Mouse (Mus musculus) lung, postnatal 0 days (tissue): ENCODE results near the gene Fgf11.

Source experiments
- CTCF ChIP-seq: IDR thresholded peaks from 2 replicates; pipeline ENCODE4 v1.5.1; 2016; ENCODE audit warnings: antibody characterized with exemption, mild to moderate bottlenecking
- EP300 ChIP-seq: IDR thresholded peaks from 2 replicates; pipeline ENCODE4 v1.6.1; 2016; ENCODE audit warnings: antibody characterized with exemption, mild to moderate bottlenecking, control low read depth

- TF ChIP-seq EP300 (no peak), CTCF (no peak)
Measured at GRCm38 (mm10) chr11:69836703-69837576, 35.3 kb upstream of the Fgf11 start.
